Mouse (Mus musculus) CH12.LX (cell line): ENCODE measurements around the gene Znrf4. TPM values are rescaled to one million over a fixed set of nuclear protein-coding genes. Genes with fewer than 3 reads are reported as not detected.
A peak's percentile ranks its signal among the peaks of the same experiment; 100 is the strongest.

ENCODE experiments used
- DNase-seq: peaks from one replicate; pipeline ENCODE4 v3.0.0-alpha.2; 2013; ENCODE audit errors: extremely low read depth
- H3K27ac ChIP-seq: 2 replicates; pipeline ENCODE4 v1.5.1; 2012; ENCODE audit warnings: low read depth, mild to moderate bottlenecking, control low read depth, moderate library complexity; ENCODE audit not compliant: insufficient read depth
- H3K27me3 ChIP-seq: replicated peaks from 2 replicates; pipeline ENCODE3; 2012; ENCODE audit warnings: inconsistent platforms
- H3K36me3 ChIP-seq, 2 experiments: replicated peaks in 1 of 2; 2 replicates each; pipeline versions ENCODE3 to v1.6.1; 2012; ENCODE audit warnings: inconsistent platforms in 1 of 2, low read length in 1 of 2, mild to moderate bottlenecking in 1 of 2, mixed read lengths in 1 of 2, moderate library complexity in 1 of 2; ENCODE audit not compliant: control insufficient read depth in 1 of 2, insufficient read depth in 1 of 2
- H3K4me1 ChIP-seq, 2 experiments: 2 replicates each; pipeline ENCODE4 v1.6.1; 2012; ENCODE audit warnings: inconsistent platforms in 1 of 2, moderate library complexity in 1 of 2; ENCODE audit not compliant: insufficient read depth in 2 of 2, control insufficient read depth in 1 of 2
- H3K4me2 ChIP-seq: 2 replicates; pipeline ENCODE4 v1.6.1; 2012; ENCODE audit warnings: low read depth, mild to moderate bottlenecking, control low read depth; ENCODE audit not compliant: poor library complexity, insufficient read depth, severe bottlenecking
- H3K4me3 ChIP-seq, 3 experiments: fragments of 150-350 bp in 1 of 3; sonication (generic) in 1 of 3; replicated peaks in 1 of 3; 2 replicates each; pipeline versions ENCODE3 to v1.5.1; 2011 to 2012; ENCODE audit warnings: low read depth in 2 of 3, low read length in 2 of 3, mild to moderate bottlenecking in 2 of 3, moderate library complexity in 2 of 3, control low read depth in 1 of 3, improper control_type of control experiment in 1 of 3, inconsistent platforms in 1 of 3, mixed read lengths in 1 of 3; ENCODE audit not compliant: poor library complexity in 1 of 3
- H3K79me2 ChIP-seq: replicated peaks from 2 replicates; pipeline ENCODE4 v1.6.1; 2012; ENCODE audit warnings: mild to moderate bottlenecking, moderate library complexity; ENCODE audit not compliant: control insufficient read depth, poor library complexity, insufficient read depth, severe bottlenecking; ENCODE audit errors: extremely low read depth
- H3K9ac ChIP-seq: 2 replicates; pipeline ENCODE4 v1.6.1; 2012; ENCODE audit warnings: low read depth, mild to moderate bottlenecking, control low read depth, moderate library complexity; ENCODE audit not compliant: insufficient read depth
- H3K9me3 ChIP-seq: replicated peaks from 2 replicates; pipeline ENCODE3; 2012; ENCODE audit warnings: low read length, inconsistent platforms, mixed read lengths
- BHLHE40 ChIP-seq: IDR thresholded peaks from 2 replicates; pipeline ENCODE4 v1.6.1; 2011; ENCODE audit warnings: mild to moderate bottlenecking, low read depth, low read length, improper control_type of control experiment
- CTCF ChIP-seq, 2 experiments: IDR thresholded peaks in 1 of 2; conservative IDR thresholded peaks in 1 of 2; 2 replicates each; pipeline ENCODE4 v1.5.1; 2011 to 2012; ENCODE audit warnings: low read depth in 2 of 2, low read length in 2 of 2, improper control_type of control experiment in 1 of 2, inconsistent platforms in 1 of 2, mild to moderate bottlenecking in 1 of 2, moderate library complexity in 1 of 2
- ETS1 ChIP-seq: conservative IDR thresholded peaks from 2 replicates; pipeline ENCODE4 v1.6.1; 2012; ENCODE audit warnings: low read depth, mild to moderate bottlenecking, inconsistent platforms, low read length, improper control_type of control experiment, moderate library complexity
- IRF4 ChIP-seq: IDR thresholded peaks from 2 replicates; pipeline ENCODE4 v1.6.1; 2014; ENCODE audit warnings: low read depth, mild to moderate bottlenecking, inconsistent platforms, low read length, improper control_type of control experiment
- JUN ChIP-seq: IDR thresholded peaks from 2 replicates; pipeline ENCODE4 v1.6.1; 2011; ENCODE audit warnings: low read depth, mild to moderate bottlenecking, low read length, improper control_type of control experiment, moderate library complexity; ENCODE audit not compliant: insufficient read depth
- PAX5 ChIP-seq: IDR thresholded peaks from 2 replicates; pipeline ENCODE4 v1.6.1; 2012; ENCODE audit warnings: low read length, inconsistent platforms, mixed read lengths
- POLR2A ChIP-seq: IDR thresholded peaks from 2 replicates; pipeline ENCODE4 v1.6.1; 2011; ENCODE audit warnings: low read depth, mild to moderate bottlenecking, improper control_type of control experiment, low read length
- RAD21 ChIP-seq: IDR thresholded peaks from 2 replicates; pipeline ENCODE4 v1.6.1; 2011; ENCODE audit warnings: low read depth, mild to moderate bottlenecking, low read length, improper control_type of control experiment, moderate library complexity
- SMC3 ChIP-seq: IDR thresholded peaks from 2 replicates; pipeline ENCODE4 v1.6.1; 2011; ENCODE audit warnings: low read depth, low read length, improper control_type of control experiment
- dilution Hi-C: fragments of 300-500 bp; cut with MboI; formaldehyde crosslinking; loops from 2 replicates; pipeline ENCODE4 v1.14.3; 2020; ENCODE audit warnings: low sequenced_read_pairs; ENCODE audit not compliant: extremely low pct_unique_long_range_greater_than_20kb, extremely low pct_ligation_motif_present
- in situ Hi-C: fragments of 300-500 bp; cut with MboI; formaldehyde crosslinking; loops from 3 replicates; pipeline ENCODE4 v1.14.3; 2019; ENCODE audit warnings: low sequenced_read_pairs, low pct_ligation_motif_present, low pct_unique_long_range_greater_than_20kb, mixed read lengths
- polyA plus RNA-seq: library from polyadenylated mRNA; unstranded; fragments of >175 nt; gene quantifications from 2 replicates; pipeline ENCODE4 v1.2.1, GENCODE M21; 2012; ENCODE audit warnings: low read depth; ENCODE audit not compliant: insufficient read length
- total RNA-seq, 2 experiments: library from RNA; depleted of rRNA; stranded (reverse); fragments of 300-350 nt in 1 of 2; fragments of >200 nt in 1 of 2; gene quantifications; 2 replicates each; pipeline ENCODE4 v1.2.3; 2012 to 2014

The Znrf4 gene
- total and polyA plus RNA-seq, 3 experiments = not detected

- no peaks in the 10 kb centered on the region for H3K9me3 ChIP-seq
- H3K4me1 ChIP-seq = peaks cover 26 to 33% of the 10 kb centered on the region in 2 experiments
- H3K4me2 ChIP-seq = 0 out of 2 replicates have a peak overlapping the region, but pooled peaks have one; percentile 12
- H3K27ac ChIP-seq = peak overlapping the region; percentile 17
- H3K79me2 ChIP-seq = no peaks in the 10 kb centered on the region
- TF ChIP-seq POLR2A (peak; percentile 18; the same call in 1 of the 2 replicates), ETS1 (peak; percentile 62), PAX5 (no peak), IRF4 (peak; percentile 19; the same call in 1 of the 2 replicates)
- H3K36me3 ChIP-seq = peaks cover 0 to 12% of the 10 kb centered on the region in 2 experiments
- in situ Hi-C loops = loop anchor here (5.0 kb wide), 1 partner anchor 194 kb away; no protein-coding TSS in a partner anchor
- no peak overlapping the region for H3K4me3 ChIP-seq
- dilution Hi-C loops = no loop called here
- DNase-seq = peak; percentile 49
- H3K9ac ChIP-seq = no peak overlapping the region
- no peaks in the 10 kb centered on the region for H3K27me3 ChIP-seq
Measured at GRCm38 (mm10) chr17:56550784-56551475, 38.7 kb upstream of the Znrf4 start.

- DNase-seq = no peak
Measured at GRCm38 (mm10) chr17:56548605-56549105, 36.4 kb upstream of the Znrf4 start.

GRCm38 (mm10) chr17:56547846-56548604 is 35.8 kb upstream of the Znrf4 start:
- Histone ChIP-seq H3K4me1 (peaks cover 26 to 33% of the 10 kb centered on the region in 2 experiments), H3K9ac (no peak overlapping the region), H3K27ac (no peak overlapping the region), H3K36me3 (no peaks in the 10 kb centered on the region), H3K4me3 (no peak overlapping the region), H3K4me2 (no peak overlapping the region), H3K9me3 (no peaks in the 10 kb centered on the region), H3K27me3 (peaks cover 1% of the 10 kb centered on the region), H3K79me2 (no peaks in the 10 kb centered on the region)
- peak; percentile 53 for TF ChIP-seq SMC3
- TF ChIP-seq CTCF (conservative IDR thresholded peaks at IDR 0.05 in 1 of 2, IDR thresholded peaks at IDR 0.05 in 1 of 2; ENCODE audit: low read depth in 2 of 2, low read length in 2 of 2) = peak; percentile 23 to 60; a peak in 3 of 4 replicates
- TF ChIP-seq RAD21 = peak; percentile 55
- no peak for TF ChIP-seq PAX5
- DNase-seq = no peak
- in situ Hi-C loops = no loop called here
- dilution Hi-C loops = no loop called here

More at GRCm38 (mm10) chr17:56548605-56549105, 36.4 kb upstream of the Znrf4 start:
- no peak overlapping the region for H3K4me2 ChIP-seq
- no peak overlapping the region for H3K4me3 ChIP-seq
- TF ChIP-seq PAX5 (no peak), JUN (no peak), BHLHE40 (no peak)
- dilution Hi-C loops (no loop called here), in situ Hi-C loops (no loop called here)
- no peak overlapping the region for H3K9ac ChIP-seq
- H3K9me3 ChIP-seq = no peaks in the 10 kb centered on the region
- peaks cover 0 to 4% of the 10 kb centered on the region in 2 experiments for H3K36me3 ChIP-seq
- peaks cover 26 to 33% of the 10 kb centered on the region in 2 experiments for H3K4me1 ChIP-seq
- no peaks in the 10 kb centered on the region for H3K79me2 ChIP-seq
- H3K27me3 ChIP-seq = no peaks in the 10 kb centered on the region
- no peak overlapping the region for H3K27ac ChIP-seq
